Mouse (Mus musculus) neural tube, embryonic 14.5 days (tissue): ENCODE results near the gene Cks2. TPM values are rescaled to one million over a fixed set of nuclear protein-coding genes. Genes with fewer than 3 reads are reported as not detected.

Experiments
- ATAC-seq: fragments of 200-750 bp; cut with Nextera tagmentation; 2 replicates; pipeline ENCODE4 v1.8.0; 2017; ENCODE audit warnings: low read depth, mild to moderate bottlenecking, moderate TSS enrichment, moderate library complexity
- H3K27ac ChIP-seq: fragments of 300-500 bp; sonication (generic); 2 replicates; pipeline ENCODE4 v1.5.1; 2014; ENCODE audit warnings: low read depth, mild to moderate bottlenecking, control low read depth, low read length, moderate library complexity, mixed read lengths
- H3K27me3 ChIP-seq: fragments of 300-500 bp; sonication (generic); 2 replicates; pipeline ENCODE4 v1.6.1; 2014; ENCODE audit warnings: low read length; ENCODE audit not compliant: control insufficient read depth, insufficient read depth
- H3K36me3 ChIP-seq: fragments of 300-500 bp; sonication (generic); 2 replicates; pipeline ENCODE4 v1.6.1; 2014; ENCODE audit warnings: low read length, mixed read lengths; ENCODE audit not compliant: control insufficient read depth, insufficient read depth
- H3K4me1 ChIP-seq: fragments of 300-500 bp; sonication (generic); 2 replicates; pipeline ENCODE4 v1.6.1; 2014; ENCODE audit warnings: low read length; ENCODE audit not compliant: control insufficient read depth, insufficient read depth
- H3K4me2 ChIP-seq: fragments of 300-500 bp; sonication (generic); 2 replicates; pipeline ENCODE4 v1.6.1; 2014; ENCODE audit warnings: mild to moderate bottlenecking, low read depth, low read length, control low read depth
- H3K4me3 ChIP-seq: fragments of 300-500 bp; sonication (generic); 2 replicates; pipeline ENCODE4 v1.5.1; 2014; ENCODE audit warnings: low read depth, low read length, control low read depth, mixed read lengths
- H3K9ac ChIP-seq: fragments of 300-500 bp; sonication (generic); replicated peaks from 2 replicates; pipeline ENCODE4 v1.6.1; 2014; ENCODE audit warnings: low read depth, mild to moderate bottlenecking, control low read depth, low read length, mixed read lengths
- H3K9me3 ChIP-seq: fragments of 300-500 bp; sonication (generic); 2 replicates; pipeline ENCODE4 v1.6.1; 2016; ENCODE audit warnings: low read length; ENCODE audit not compliant: control insufficient read depth
- WGBS: fragments of 180-500 bp; shearing (Covaris S2); extraction: QIAGEN DNeasy Blood & Tissue Kit; methylation state at CpG from one replicate; pipeline ENCODE4 v1.1.7; 2014; 5-methylcytosine and 5-hydroxymethylcytosine counted together
- polyA plus RNA-seq: library from polyadenylated mRNA; unstranded; fragments of >200 nt; fragmentation: Nextera tagmentation; extraction: Ambion mirVana; gene quantifications from 2 replicates; pipeline ENCODE4 v1.2.1, GENCODE M21; 2014

The Cks2 gene
- polyA plus RNA-seq, 1 experiment from 2014 or later: 24.5 TPM

DNA sequence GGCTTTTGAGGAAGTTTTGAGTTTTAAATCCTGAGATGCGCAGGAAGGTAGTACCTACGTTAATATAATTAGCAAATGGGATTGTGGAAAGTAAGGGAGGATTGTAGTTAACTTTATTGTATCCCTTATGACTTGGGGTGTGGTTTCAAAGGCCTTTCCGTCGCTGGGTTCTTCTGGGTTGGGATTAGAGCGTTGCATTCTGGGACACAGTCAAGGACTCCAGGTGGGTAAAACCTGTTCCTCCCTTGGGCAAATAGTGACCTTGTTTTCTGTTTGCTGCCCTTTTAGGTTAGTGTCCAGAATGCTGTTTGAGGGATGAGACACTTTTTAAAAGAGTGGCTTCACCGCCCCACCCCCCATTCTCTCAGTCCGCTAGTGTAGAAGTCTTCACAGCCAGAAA lies 840 bp downstream of the Cks2 start:
- under 1% methylated on average over 7 of the region's 7 CpGs for WGBS
- H3K4me3 ChIP-seq: peak overlapping the region; percentile 58
- no peak for ATAC-seq
- H3K27ac ChIP-seq: no peak overlapping the region
- H3K9me3 ChIP-seq: no peaks in the 10 kb centered on the region
- no peaks in the 10 kb centered on the region for H3K36me3 ChIP-seq
- H3K27me3 ChIP-seq: no peaks in the 10 kb centered on the region
- H3K4me2 ChIP-seq: peak overlapping the region; percentile 91
- H3K9ac ChIP-seq: peak overlapping the region; percentile 47
- peaks cover 4% of the 10 kb centered on the region; the same call in 1 of the 2 replicates for H3K4me1 ChIP-seq

DNA sequence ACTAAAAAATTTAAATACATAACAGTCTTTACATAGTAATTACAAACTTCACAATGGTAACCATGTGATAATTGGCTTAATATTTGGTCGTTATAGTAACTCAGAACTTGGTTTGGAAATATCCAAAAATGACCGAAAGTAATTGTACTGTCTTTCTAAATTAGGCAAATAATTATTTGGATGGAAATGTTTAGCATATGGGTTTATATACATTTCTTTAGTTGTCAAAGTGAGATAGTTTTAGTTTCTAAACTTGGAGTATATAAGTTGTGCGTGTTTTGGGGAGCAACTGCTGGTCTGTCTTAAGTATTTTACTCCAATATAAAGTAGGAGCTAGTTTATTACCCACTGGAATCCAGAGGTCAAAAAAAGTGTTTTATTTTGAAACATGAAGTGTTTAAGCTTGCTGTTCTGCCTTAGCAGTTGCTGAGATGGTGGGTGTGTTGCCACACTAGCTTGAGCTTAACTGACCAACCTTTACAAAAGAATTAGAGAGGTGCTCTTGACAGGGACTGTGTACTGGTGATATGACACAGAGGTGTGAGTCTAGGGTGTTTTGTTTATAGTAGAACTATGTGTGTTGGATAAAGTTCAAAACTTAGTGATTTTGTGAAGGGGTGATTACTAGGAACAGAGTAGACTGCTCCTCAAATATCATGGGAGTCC lies 1.5 kb downstream of the Cks2 start:
- H3K27ac ChIP-seq: no peak overlapping the region
- peaks cover 7% of the 10 kb centered on the region; the same call in 1 of the 2 replicates for H3K4me1 ChIP-seq
- H3K4me2 ChIP-seq: peak overlapping the region; percentile 91; the same call in 1 of the 2 replicates
- H3K9ac ChIP-seq: no peak overlapping the region
- H3K36me3 ChIP-seq: no peaks in the 10 kb centered on the region
- ATAC-seq: no peak
- no peaks in the 10 kb centered on the region for H3K9me3 ChIP-seq
- WGBS: 23% methylated on average over 3 of the region's 3 CpGs
- H3K4me3 ChIP-seq: peak overlapping the region; percentile 58
- H3K27me3 ChIP-seq: no peaks in the 10 kb centered on the region

DNA sequence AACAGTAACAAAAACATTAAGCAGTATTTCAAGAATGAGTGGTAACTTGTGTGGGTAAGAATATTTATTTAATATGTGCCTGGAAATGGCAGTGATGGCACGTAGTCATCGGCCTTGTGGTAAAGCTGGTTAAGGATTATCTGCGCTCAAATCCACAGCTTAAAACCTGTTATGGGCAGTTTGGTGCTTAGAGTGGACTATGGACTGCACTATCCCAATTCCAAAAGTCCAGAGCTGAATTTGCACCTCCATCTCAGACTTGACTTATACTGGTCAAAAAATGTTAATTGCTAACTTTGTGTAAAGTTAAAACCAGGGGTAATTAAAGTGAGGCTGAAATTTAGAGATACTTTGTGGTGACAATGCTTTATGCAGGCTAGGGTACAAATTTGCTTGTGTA lies 2.7 kb downstream of the Cks2 start:
- ATAC-seq: no peak
- H3K27me3 ChIP-seq: no peaks in the 10 kb centered on the region
- no peaks in the 10 kb centered on the region for H3K36me3 ChIP-seq
- no peak overlapping the region for H3K4me2 ChIP-seq
- H3K27ac ChIP-seq: no peak overlapping the region
- WGBS: 96% methylated on average over 3 of the region's 3 CpGs
- no peak overlapping the region for H3K4me3 ChIP-seq
- H3K9ac ChIP-seq: no peak overlapping the region
- peaks cover 12% of the 10 kb centered on the region; the same call in 1 of the 2 replicates for H3K4me1 ChIP-seq
- no peaks in the 10 kb centered on the region for H3K9me3 ChIP-seq

DNA sequence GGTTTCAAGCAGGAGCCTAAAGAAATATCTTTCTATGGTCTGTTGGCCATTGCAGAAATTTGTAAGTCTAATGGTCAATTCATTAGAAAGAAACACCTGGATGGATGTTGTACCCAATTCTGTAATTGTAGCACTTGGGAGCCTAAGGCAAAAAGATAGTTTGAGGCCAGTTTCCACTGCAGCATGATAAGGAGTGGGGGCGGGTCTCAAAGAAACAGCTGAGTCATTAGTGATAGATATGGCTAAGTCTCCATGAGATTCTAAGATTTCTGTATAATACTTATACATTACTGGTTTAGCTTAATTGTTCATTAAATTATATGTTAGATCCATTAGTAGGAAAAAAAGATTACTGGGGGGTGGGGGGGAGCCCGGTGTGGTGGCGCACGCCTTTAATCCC lies 3.2 kb downstream of the Cks2 start:
- 91% methylated on average over 4 of the region's 4 CpGs for WGBS
- H3K4me3 ChIP-seq: no peak overlapping the region
- H3K9ac ChIP-seq: no peak overlapping the region
- H3K27ac ChIP-seq: no peak overlapping the region
- ATAC-seq: no peak
- H3K27me3 ChIP-seq: no peaks in the 10 kb centered on the region
- no peaks in the 10 kb centered on the region for H3K9me3 ChIP-seq
- no peak overlapping the region for H3K4me2 ChIP-seq
- peaks cover 12% of the 10 kb centered on the region; the same call in 1 of the 2 replicates for H3K4me1 ChIP-seq
- no peaks in the 10 kb centered on the region for H3K36me3 ChIP-seq

DNA sequence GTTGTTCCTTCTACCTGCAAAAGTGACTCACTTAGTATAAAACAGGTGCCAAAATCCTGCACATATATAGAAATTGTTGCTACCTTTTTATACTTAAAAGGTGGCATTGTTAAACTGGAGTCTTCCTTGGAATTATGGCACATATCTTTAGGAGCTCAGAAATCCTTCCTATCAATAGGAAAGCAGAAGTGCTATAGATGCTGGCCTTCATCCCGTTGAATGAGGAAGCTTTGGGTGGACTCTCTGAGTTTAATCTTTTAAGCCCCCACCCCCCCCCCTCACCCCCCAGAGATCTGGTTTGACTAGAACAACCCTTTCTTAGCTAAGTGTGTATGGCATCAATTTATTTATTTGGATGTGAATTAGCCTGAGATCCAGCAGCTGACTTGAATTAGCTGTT lies 4.7 kb downstream of the Cks2 start:
- no peak overlapping the region for H3K4me2 ChIP-seq
- 73% methylated on average over 1 of the region's 1 CpGs for WGBS
- H3K27ac ChIP-seq: no peak overlapping the region
- H3K4me3 ChIP-seq: no peak overlapping the region
- H3K27me3 ChIP-seq: no peaks in the 10 kb centered on the region
- H3K4me1 ChIP-seq: peaks cover 12% of the 10 kb centered on the region; the same call in 1 of the 2 replicates
- no peak overlapping the region for H3K9ac ChIP-seq
- no peak for ATAC-seq
- H3K36me3 ChIP-seq: no peaks in the 10 kb centered on the region
- H3K9me3 ChIP-seq: no peaks in the 10 kb centered on the region

DNA sequence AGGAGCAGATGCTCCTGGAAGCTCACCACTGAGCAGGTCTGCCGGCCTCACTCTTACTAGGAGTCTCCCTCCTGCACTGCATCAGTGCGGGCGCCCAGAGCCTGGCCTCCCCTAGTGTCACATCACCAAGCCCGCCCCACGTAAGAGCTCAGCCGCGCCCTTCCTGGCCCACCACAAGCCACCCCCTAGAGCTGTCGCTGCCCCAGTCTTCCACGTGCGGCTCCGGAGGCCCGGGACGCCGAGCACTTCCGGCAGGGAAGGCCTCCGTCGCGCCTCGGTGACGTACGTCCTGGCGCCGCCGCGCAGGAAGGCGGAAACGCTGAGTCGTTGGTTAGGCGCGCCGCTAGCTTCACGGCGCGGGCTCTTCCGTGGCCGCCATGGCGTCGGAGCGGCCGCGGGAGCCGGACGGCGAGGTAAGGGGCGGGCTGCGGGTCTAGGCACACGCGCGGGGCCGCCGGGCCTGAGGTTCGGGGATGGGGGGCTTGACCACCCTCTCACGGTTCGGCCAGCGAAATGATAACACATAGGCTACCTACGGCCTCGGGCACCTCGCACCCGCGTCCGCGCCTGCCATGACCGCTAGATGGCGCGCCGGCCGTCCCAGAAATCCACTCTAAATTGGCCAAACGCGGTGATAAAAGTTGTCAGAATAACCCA lies 6.5 kb downstream of the Cks2 start, which contains the start of gene Secisbp2:
Secisbp2 (plus strand) TSS at position 290 of the 657 bp plus-strand sequence.
- Histone ChIP-seq H3K36me3 (peaks cover 14% of the 10 kb centered on the region), H3K9me3 (no peaks in the 10 kb centered on the region), H3K27ac (peak within 1 kb of the TSS; percentile 90), H3K27me3 (no peaks in the 10 kb centered on the region), H3K9ac (peak within 1 kb of the TSS; percentile 68), H3K4me2 (peak within 1 kb of the TSS; percentile 86), H3K4me1 (peaks cover 9% of the 10 kb centered on the region; the same call in 1 of the 2 replicates), H3K4me3 (peak within 1 kb of the TSS; percentile 70)
- under 1% methylated on average over 69 of the region's 69 CpGs for WGBS
- ATAC-seq: peak; percentile 98

DNA sequence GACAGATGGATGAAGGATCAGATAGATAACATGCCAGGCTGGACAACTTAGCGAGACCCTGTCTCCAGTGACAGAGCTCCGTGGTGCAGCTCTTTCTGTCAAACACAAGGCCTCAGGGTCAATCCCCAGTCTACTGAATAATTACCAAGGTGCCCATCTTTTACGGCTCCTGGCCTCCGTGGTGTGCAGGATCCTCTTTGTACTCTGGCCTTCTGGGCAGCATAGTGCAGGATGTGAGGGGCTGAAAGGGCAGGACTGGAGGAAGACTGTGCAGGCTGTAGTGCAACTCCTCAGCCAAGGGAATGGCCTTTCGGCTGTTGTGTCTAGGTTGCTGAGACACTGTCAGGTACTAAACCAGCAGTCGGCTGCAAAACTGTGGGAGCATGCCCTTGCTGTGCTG lies 8.1 kb downstream of the Cks2 start:
- Histone ChIP-seq H3K27me3 (no peaks in the 10 kb centered on the region), H3K9ac (no peak overlapping the region), H3K27ac (no peak overlapping the region), H3K4me2 (no peak overlapping the region), H3K4me1 (peaks cover 9% of the 10 kb centered on the region; the same call in 1 of the 2 replicates), H3K4me3 (no peak overlapping the region), H3K36me3 (peaks cover 28% of the 10 kb centered on the region), H3K9me3 (no peaks in the 10 kb centered on the region)
- no peak for ATAC-seq
- 91% methylated on average over 6 of the region's 6 CpGs for WGBS

DNA sequence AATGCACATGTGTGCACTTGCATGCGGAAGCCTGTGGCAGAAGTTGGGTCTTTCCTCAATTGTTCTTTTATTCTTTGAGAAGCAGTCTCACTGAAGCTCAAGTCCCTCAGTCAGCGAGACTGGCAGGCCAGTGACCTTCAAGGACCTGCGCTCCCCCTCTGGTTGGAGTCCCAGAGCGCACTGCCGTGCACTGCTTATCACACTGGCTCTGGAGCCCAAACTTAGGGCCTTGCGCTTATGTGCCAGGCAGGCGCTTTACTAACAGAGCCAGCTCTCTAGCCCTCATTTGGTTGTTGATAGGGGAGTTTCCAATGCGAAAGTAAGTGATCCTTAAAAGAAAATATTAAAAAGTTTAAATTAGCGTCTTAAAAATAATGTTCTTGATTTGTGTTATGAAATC lies 8.9 kb downstream of the Cks2 start:
- Histone ChIP-seq H3K4me3 (no peak overlapping the region), H3K36me3 (peaks cover 28% of the 10 kb centered on the region), H3K27ac (no peak overlapping the region), H3K9ac (no peak overlapping the region), H3K9me3 (no peaks in the 10 kb centered on the region), H3K4me1 (peaks cover 9% of the 10 kb centered on the region; the same call in 1 of the 2 replicates), H3K27me3 (no peaks in the 10 kb centered on the region), H3K4me2 (no peak overlapping the region)
- ATAC-seq: no peak
- WGBS: 96% methylated on average over 9 of the region's 9 CpGs
